Mouse (Mus musculus): Measurements from ENCODE around the gene Erbb4. TPM values are rescaled to one million over a fixed set of nuclear protein-coding genes. Genes with fewer than 3 reads are reported as not detected.

The Erbb4 gene
- total and polyA plus RNA-seq, 2 experiments: 0.50 to 2.9 TPM

- no peak overlapping the region for H3K4me3 ChIP-seq (ENCODE audit: insufficient read depth, low read depth, low read length)
- H3K4me1 ChIP-seq (ENCODE audit: control insufficient read depth, insufficient read depth, low read length): no peaks in the 10 kb centered on the region
- no peak overlapping the region for H3K9ac ChIP-seq (ENCODE audit: low read depth, low read length)
- no peaks in the 10 kb centered on the region for H3K27me3 ChIP-seq (ENCODE audit: control insufficient read depth, insufficient read depth, low read length)
- TF ChIP-seq CTCF (IDR thresholded peaks at IDR 0.05; ENCODE audit: low read depth, low read length) (no peak), POLR2A (IDR thresholded peaks at IDR 0.05; ENCODE audit: extremely low read depth, insufficient read depth, low read length) (no peak)
- H3K79me2 ChIP-seq (ENCODE audit: control insufficient read depth, insufficient read depth, low read length): no peaks in the 10 kb centered on the region
- 86% methylated on average over 1 of the region's 1 CpGs for WGBS
- no peak for DNase-seq (ENCODE audit: extremely low read depth, low read depth, low spot score)
- no peak overlapping the region for H3K27ac ChIP-seq (replicated peaks; ENCODE audit: insufficient read depth, low read depth, low read length)
- H3K36me3 ChIP-seq (ENCODE audit: control insufficient read depth, insufficient read depth, low read length): no peaks in the 10 kb centered on the region
Measured at GRCm38 (mm10) chr1:68089623-68090022, 1018.2 kb downstream of the Erbb4 start.

DNA sequence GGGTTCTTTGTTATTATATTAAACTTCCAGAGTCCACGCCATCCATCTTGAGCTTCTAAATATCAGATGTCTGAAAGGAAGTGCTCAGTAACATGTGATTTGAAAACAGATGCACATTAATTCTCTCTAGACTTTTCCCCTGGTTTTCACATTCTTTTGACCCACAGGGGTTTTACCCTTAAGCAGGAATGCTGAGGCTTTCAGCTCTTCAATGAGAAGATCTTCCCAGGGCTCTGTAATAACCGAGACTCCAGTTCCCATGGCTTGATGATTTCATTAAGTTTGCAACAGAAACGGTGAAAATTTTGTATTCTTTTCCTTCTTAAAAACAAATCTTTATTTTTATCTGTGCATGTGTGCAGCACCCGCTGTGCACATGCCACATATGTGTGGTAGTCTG lies 1051.4 kb downstream of the Erbb4 start:
- H3K27me3 ChIP-seq (ENCODE audit: control insufficient read depth, insufficient read depth, low read length): no peaks in the 10 kb centered on the region
- H3K9ac ChIP-seq (ENCODE audit: low read depth, low read length): no peak overlapping the region
- no peaks in the 10 kb centered on the region for H3K36me3 ChIP-seq (ENCODE audit: control insufficient read depth, insufficient read depth, low read length)
- no peaks in the 10 kb centered on the region for H3K79me2 ChIP-seq (ENCODE audit: control insufficient read depth, insufficient read depth, low read length)
- H3K4me1 ChIP-seq (ENCODE audit: control insufficient read depth, insufficient read depth, low read length): no peaks in the 10 kb centered on the region
- TF ChIP-seq CTCF (IDR thresholded peaks at IDR 0.05; ENCODE audit: low read depth, low read length) (no peak), POLR2A (IDR thresholded peaks at IDR 0.05; ENCODE audit: extremely low read depth, insufficient read depth, low read length) (no peak)
- 82% methylated on average over 4 of the region's 4 CpGs for WGBS
- H3K27ac ChIP-seq (replicated peaks; ENCODE audit: insufficient read depth, low read depth, low read length): no peak overlapping the region
- no peak overlapping the region for H3K4me3 ChIP-seq (ENCODE audit: insufficient read depth, low read depth, low read length)
- no peak for DNase-seq (ENCODE audit: extremely low read depth, low read depth, low spot score)

DNA sequence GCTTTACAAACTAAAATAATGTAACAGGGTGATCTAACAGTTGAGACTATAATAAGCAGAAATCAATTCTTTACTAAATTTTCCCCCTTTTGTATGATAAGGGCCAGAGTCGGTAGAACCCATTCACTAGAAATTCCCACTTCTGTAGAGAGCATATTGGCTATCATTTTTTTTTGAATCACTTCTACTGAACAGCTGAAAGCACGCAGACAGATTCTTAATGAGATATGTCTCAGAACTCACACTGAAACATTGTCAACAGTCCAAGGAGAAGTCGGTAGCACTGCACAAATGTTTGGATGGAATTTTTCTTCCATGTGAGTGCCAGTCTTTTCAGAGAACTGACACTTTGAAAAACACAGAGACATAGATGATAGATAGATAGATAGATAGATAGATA lies 1053.1 kb downstream of the Erbb4 start:
- TF ChIP-seq CTCF (IDR thresholded peaks at IDR 0.05; ENCODE audit: low read depth, low read length) (no peak), POLR2A (IDR thresholded peaks at IDR 0.05; ENCODE audit: extremely low read depth, insufficient read depth, low read length) (no peak)
- H3K4me1 ChIP-seq (ENCODE audit: control insufficient read depth, insufficient read depth, low read length): no peaks in the 10 kb centered on the region
- H3K36me3 ChIP-seq (ENCODE audit: control insufficient read depth, insufficient read depth, low read length): no peaks in the 10 kb centered on the region
- H3K27ac ChIP-seq (replicated peaks; ENCODE audit: insufficient read depth, low read depth, low read length): no peak overlapping the region
- H3K79me2 ChIP-seq (ENCODE audit: control insufficient read depth, insufficient read depth, low read length): no peaks in the 10 kb centered on the region
- DNase-seq (ENCODE audit: extremely low read depth, low read depth, low spot score): no peak
- 82% methylated on average over 3 of the region's 3 CpGs for WGBS
- no peak overlapping the region for H3K4me3 ChIP-seq (ENCODE audit: insufficient read depth, low read depth, low read length)
- H3K9ac ChIP-seq (ENCODE audit: low read depth, low read length): no peak overlapping the region
- no peaks in the 10 kb centered on the region for H3K27me3 ChIP-seq (ENCODE audit: control insufficient read depth, insufficient read depth, low read length)

DNA sequence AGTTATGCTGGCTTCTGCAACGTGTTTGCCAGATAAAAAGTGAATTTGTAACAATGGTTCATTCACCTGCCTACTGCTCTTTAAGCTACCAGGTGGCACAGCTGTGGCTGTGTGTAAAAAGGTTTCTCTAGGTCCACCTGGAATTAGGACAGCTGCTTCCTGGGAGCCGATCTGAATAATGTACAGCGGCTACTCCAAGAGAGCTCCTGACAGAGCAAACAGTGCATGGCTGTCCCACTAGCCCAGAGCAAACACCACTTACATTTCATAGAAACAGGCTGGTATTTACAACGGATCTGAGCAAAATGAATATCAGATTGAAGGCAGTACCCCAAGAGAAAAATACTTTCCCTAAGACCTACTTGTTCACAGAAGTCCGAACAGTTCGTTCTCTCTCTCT lies 1058.0 kb downstream of the Erbb4 start:
- no peaks in the 10 kb centered on the region for H3K27me3 ChIP-seq (ENCODE audit: control insufficient read depth, insufficient read depth, low read length)
- no peak overlapping the region for H3K4me3 ChIP-seq (ENCODE audit: insufficient read depth, low read depth, low read length)
- no peaks in the 10 kb centered on the region for H3K36me3 ChIP-seq (ENCODE audit: control insufficient read depth, insufficient read depth, low read length)
- no peak overlapping the region for H3K27ac ChIP-seq (replicated peaks; ENCODE audit: insufficient read depth, low read depth, low read length)
- TF ChIP-seq CTCF (IDR thresholded peaks at IDR 0.05; ENCODE audit: low read depth, low read length): no peak
- no peak for TF ChIP-seq POLR2A (IDR thresholded peaks at IDR 0.05; ENCODE audit: extremely low read depth, insufficient read depth, low read length)
- no peak for DNase-seq (ENCODE audit: extremely low read depth, low read depth, low spot score)
- H3K9ac ChIP-seq (ENCODE audit: low read depth, low read length): no peak overlapping the region
- 51% methylated on average over 6 of the region's 6 CpGs for WGBS
- H3K4me1 ChIP-seq (ENCODE audit: control insufficient read depth, insufficient read depth, low read length): no peaks in the 10 kb centered on the region; the same call in 1 of the 2 replicates
- H3K79me2 ChIP-seq (ENCODE audit: control insufficient read depth, insufficient read depth, low read length): no peaks in the 10 kb centered on the region

DNA sequence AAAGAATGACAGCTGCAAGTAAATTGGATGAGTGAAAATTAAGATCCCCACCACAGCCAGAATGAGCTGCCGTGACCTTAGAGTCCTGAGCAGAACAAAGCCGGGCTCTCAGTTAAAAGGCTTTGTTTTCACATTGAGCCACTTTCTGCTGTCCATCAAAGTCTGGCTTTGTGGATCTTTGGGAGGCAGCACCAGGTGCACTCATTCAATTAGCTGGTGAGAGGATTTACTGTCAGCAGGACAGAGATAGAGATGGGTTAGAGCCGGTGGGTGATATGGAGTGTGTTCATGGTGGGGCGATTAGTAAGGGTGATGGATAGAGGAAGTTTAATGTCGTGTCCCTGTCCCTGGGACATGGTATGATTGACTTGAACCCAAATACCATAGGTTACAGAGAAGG lies 1060.7 kb downstream of the Erbb4 start:
- Histone ChIP-seq H3K27me3 (ENCODE audit: control insufficient read depth, insufficient read depth, low read length) (no peaks in the 10 kb centered on the region), H3K79me2 (ENCODE audit: control insufficient read depth, insufficient read depth, low read length) (no peaks in the 10 kb centered on the region), H3K4me3 (ENCODE audit: insufficient read depth, low read depth, low read length) (no peak overlapping the region), H3K4me1 (ENCODE audit: control insufficient read depth, insufficient read depth, low read length) (no peaks in the 10 kb centered on the region; the same call in 1 of the 2 replicates), H3K36me3 (ENCODE audit: control insufficient read depth, insufficient read depth, low read length) (no peaks in the 10 kb centered on the region), H3K9ac (ENCODE audit: low read depth, low read length) (no peak overlapping the region), H3K27ac (replicated peaks; ENCODE audit: insufficient read depth, low read depth, low read length) (no peak overlapping the region)
- TF ChIP-seq POLR2A (IDR thresholded peaks at IDR 0.05; ENCODE audit: extremely low read depth, insufficient read depth, low read length): no peak
- TF ChIP-seq CTCF (IDR thresholded peaks at IDR 0.05; ENCODE audit: low read depth, low read length): no peak
- 27% methylated on average over 5 of the region's 5 CpGs for WGBS
- no peak for DNase-seq (ENCODE audit: extremely low read depth, low read depth, low spot score)

- H3K4me3 ChIP-seq (ENCODE audit: insufficient read depth, low read depth, low read length): no peak overlapping the region
- DNase-seq (ENCODE audit: extremely low read depth, low read depth, low spot score): no peak
- no peak overlapping the region for H3K9ac ChIP-seq (ENCODE audit: low read depth, low read length)
- no peaks in the 10 kb centered on the region for H3K27me3 ChIP-seq (ENCODE audit: control insufficient read depth, insufficient read depth, low read length)
- TF ChIP-seq CTCF (IDR thresholded peaks at IDR 0.05; ENCODE audit: low read depth, low read length) (no peak), POLR2A (IDR thresholded peaks at IDR 0.05; ENCODE audit: extremely low read depth, insufficient read depth, low read length) (no peak)
- H3K36me3 ChIP-seq (ENCODE audit: control insufficient read depth, insufficient read depth, low read length): no peaks in the 10 kb centered on the region
- no peaks in the 10 kb centered on the region; the same call in 1 of the 2 replicates for H3K4me1 ChIP-seq (ENCODE audit: control insufficient read depth, insufficient read depth, low read length)
- H3K27ac ChIP-seq (replicated peaks; ENCODE audit: insufficient read depth, low read depth, low read length): no peak overlapping the region
- H3K79me2 ChIP-seq (ENCODE audit: control insufficient read depth, insufficient read depth, low read length): no peaks in the 10 kb centered on the region
- 18% methylated on average over 7 of the region's 7 CpGs for WGBS
Measured at GRCm38 (mm10) chr1:68046551-68046970, 1061.3 kb downstream of the Erbb4 start.

Data from liver, adult 2 months (tissue).